24 mouse cellular contexts compared by ENCODE assay signal in the genomic region with DNA sequence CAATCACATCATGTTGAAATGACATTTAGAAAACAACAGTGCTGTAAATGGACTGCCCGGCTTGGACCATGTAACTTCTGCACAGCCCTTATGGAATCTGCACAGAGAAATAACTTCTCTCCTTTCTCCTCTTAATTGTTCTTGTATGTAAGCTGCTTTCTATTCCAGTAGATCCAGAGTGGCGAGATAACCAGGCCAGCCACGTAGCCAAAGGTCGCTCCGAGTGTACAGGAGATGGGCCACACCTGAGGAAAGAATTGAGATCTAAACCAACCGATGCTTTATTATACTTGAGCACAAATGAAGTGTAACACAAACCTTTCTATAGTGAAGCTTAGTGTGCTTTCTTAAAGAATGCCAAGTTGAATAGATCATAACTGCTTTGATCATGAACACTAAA. TPM values are rescaled to one million over a fixed set of nuclear protein-coding genes. Genes with fewer than 3 reads are reported as not detected.
"Had no signal": no experiment of that assay in that cellular context is flagged by ENCODE, and none has a peak within 500 bp of the region (broad histone marks: within the 10 kb centered on the region; RNA-seq: fewer than 3 reads in every experiment).

No protein-coding gene starts in this region.

- H3K27me3 ChIP-seq: midbrain, embryonic 12.5 days; neural tube, embryonic 12.5 days; stomach, embryonic 15.5 days had no signal

- H3K4me1 ChIP-seq: midbrain, embryonic 10.5 days; midbrain, embryonic 12.5 days; neural tube, embryonic 12.5 days; stomach, embryonic 15.5 days had no signal

- H3K4me2 ChIP-seq: lung, embryonic 14.5 days; midbrain, embryonic 12.5 days; neural tube, embryonic 12.5 days; stomach, embryonic 15.5 days had no signal

- H3K9ac ChIP-seq: liver, embryonic 14.5 days; lung, embryonic 14.5 days; midbrain, embryonic 12.5 days; neural tube, embryonic 12.5 days; stomach, embryonic 15.5 days had no signal

- H3K9me3 ChIP-seq: midbrain, embryonic 10.5 days; midbrain, embryonic 12.5 days; neural tube, embryonic 12.5 days; stomach, embryonic 15.5 days had no signal

- DNase-seq: lung, adult 18-20 months; lung, embryonic 14.5 days; lung, postnatal 10 days; lung, postnatal 4 days; midbrain, embryonic 14.5 days; retina, postnatal 1 day; right cerebral cortex, adult 18-20 months; right cerebral cortex, postnatal 25 days; right cerebral cortex, postnatal 4 days; thymus, adult 2 months; thymus, postnatal 14 days; thymus, postnatal 36 days had no signal

- ATAC-seq: midbrain, embryonic 16.5 days had no signal

- H3K4me3 ChIP-seq: midbrain, embryonic 10.5 days; midbrain, embryonic 12.5 days; myocyte; neural tube, embryonic 12.5 days; stomach, embryonic 15.5 days had no signal

- H3K27ac ChIP-seq: liver, embryonic 14.5 days; midbrain, embryonic 10.5 days; midbrain, embryonic 12.5 days; neural tube, embryonic 12.5 days; stomach, embryonic 15.5 days; stomach, postnatal 0 days had no signal

RNA-seq across cellular contexts. Expression of a gene that starts 49.6 kb away (rescaled TPM):
- polyA plus RNA-seq: liver, embryonic 14.5 days; liver, embryonic 16.5 days; lung, embryonic 14.5 days; lung, embryonic 16.5 days; midbrain, embryonic 10.5 days; midbrain, embryonic 14.5 days; midbrain, embryonic 16.5 days; myocyte; neural tube, embryonic 12.5 days; neural tube, embryonic 14.5 days; spleen, adult 2 months; stomach, embryonic 15.5 days; thymus, adult 2 months had no signal
